Mouse (Mus musculus) G1E (cell line): ENCODE data around the gene 1700037H04Rik.

Experiments used
- CTCF ChIP-seq: IDR thresholded peaks from 2 replicates; pipeline ENCODE4 v1.5.1; 2012; ENCODE audit warnings: low read depth, low read length, inconsistent platforms, mixed read lengths
- GATA1 ChIP-seq: IDR thresholded peaks from 2 replicates; pipeline ENCODE4 v1.6.1; 2012; ENCODE audit warnings: borderline replicate concordance, low read length, inconsistent platforms, mixed read lengths
- POLR2AphosphoS5 ChIP-seq: IDR thresholded peaks from 2 replicates; pipeline ENCODE4 v1.6.1; 2012; ENCODE audit warnings: low read depth, low read length, inconsistent platforms; ENCODE audit not compliant: insufficient replicate concordance
- TAL1 ChIP-seq: conservative IDR thresholded peaks from 2 replicates; pipeline ENCODE4 v1.6.1; 2012; ENCODE audit warnings: low read depth, low read length, inconsistent platforms, mixed read lengths

DNA sequence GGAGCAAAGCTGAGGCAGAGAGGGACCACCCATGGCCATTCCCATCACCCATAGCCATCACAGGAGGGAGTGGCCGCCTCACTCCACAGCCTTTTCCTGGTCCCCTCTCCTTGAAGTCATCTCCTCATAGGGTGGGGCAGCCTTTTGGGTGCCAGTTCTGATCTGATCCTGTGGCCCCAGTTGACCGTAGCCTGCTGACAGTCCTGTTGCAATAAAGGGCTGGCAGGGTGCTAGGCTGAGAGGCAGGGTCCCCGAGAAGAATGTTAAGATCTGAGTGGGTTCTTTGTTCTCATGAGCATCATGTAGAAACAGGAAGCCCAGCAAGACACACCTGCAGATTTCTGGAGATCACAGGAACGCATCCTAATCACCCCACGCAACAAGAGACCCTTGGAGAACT lies 31.7 kb downstream of the 1700037H04Rik start:
- TF ChIP-seq CTCF (no peak), POLR2AphosphoS5 (no peak), TAL1 (no peak), GATA1 (no peak)
